Mouse (Mus musculus) brain, embryonic 14.5 days (tissue): ENCODE data around the gene Iqsec3.

Experiments
- CTCF ChIP-seq: fragments of 200-500 bp; IDR thresholded peaks from 2 replicates; pipeline ENCODE4 v1.5.1; 2012; ENCODE audit warnings: inconsistent platforms, mild to moderate bottlenecking, moderate library complexity, borderline replicate concordance; ENCODE audit not compliant: insufficient read depth, insufficient read length; ENCODE audit errors: extremely low read depth
- POLR2A ChIP-seq: fragments of 200-500 bp; IDR thresholded peaks from 2 replicates; pipeline ENCODE4 v1.6.1; 2012; ENCODE audit warnings: mild to moderate bottlenecking, inconsistent platforms, borderline replicate concordance; ENCODE audit not compliant: poor library complexity, insufficient read depth, insufficient read length, severe bottlenecking; ENCODE audit errors: extremely low read depth

- TF ChIP-seq CTCF (peak; percentile 29; the same call in 1 of the 2 replicates), POLR2A (no peak)
These were observed 34.8 kb upstream of the Iqsec3 start for GRCm38 (mm10) chr6:121508266-121508665.
